Mouse (Mus musculus) kidney, adult 2 months (tissue): ENCODE data around the gene Hspbap1. TPM values are rescaled to one million over a fixed set of nuclear protein-coding genes. Genes with fewer than 3 reads are reported as not detected.
A peak's percentile ranks its signal among the peaks of the same experiment; 100 is the strongest.

Source experiments
- DNase-seq: peaks from one replicate; pipeline ENCODE4 v3.0.0; 2021
- H3K27ac ChIP-seq: fragments of 200-500 bp; 2 replicates; pipeline ENCODE4 v1.5.1; 2012; ENCODE audit warnings: low read depth, low read length, control low read depth, inconsistent platforms; ENCODE audit not compliant: insufficient read depth
- H3K27me3 ChIP-seq: fragments of 200-500 bp; replicated peaks from 2 replicates; pipeline ENCODE4 v1.6.1; 2012; ENCODE audit warnings: mild to moderate bottlenecking, moderate library complexity, low read length, inconsistent platforms; ENCODE audit not compliant: control insufficient read depth, insufficient read depth
- H3K36me3 ChIP-seq: fragments of 200-500 bp; 2 replicates; pipeline ENCODE4 v1.6.1; 2012; ENCODE audit warnings: mild to moderate bottlenecking, moderate library complexity, low read length, inconsistent platforms; ENCODE audit not compliant: control insufficient read depth, insufficient read depth
- H3K4me1 ChIP-seq: fragments of 200-500 bp; 2 replicates; pipeline ENCODE4 v1.6.1; 2011; ENCODE audit warnings: low read length; ENCODE audit not compliant: control insufficient read depth, insufficient read depth
- H3K4me3 ChIP-seq: fragments of 200-500 bp; 2 replicates; pipeline ENCODE4 v1.5.1; 2011; ENCODE audit warnings: mild to moderate bottlenecking, low read depth, low read length, control low read depth; ENCODE audit not compliant: insufficient read depth
- CTCF ChIP-seq: fragments of 200-500 bp; conservative IDR thresholded peaks from 2 replicates; pipeline ENCODE4 v1.5.1; 2011; ENCODE audit warnings: low read depth, mild to moderate bottlenecking, control low read depth, low read length, moderate library complexity, mixed read lengths; ENCODE audit not compliant: insufficient read depth, insufficient read length
- POLR2A ChIP-seq: fragments of 200-500 bp; IDR thresholded peaks from one replicate; pipeline ENCODE4 v1.6.1; 2011; ENCODE audit warnings: low read depth, low read length, control low read depth
- WGBS: fragments of 180-500 bp; shearing (Covaris S2); methylation state at CpG from one replicate; pipeline ENCODE4 v1.1.7; 2018; 5-methylcytosine and 5-hydroxymethylcytosine counted together
- polyA plus RNA-seq: library from polyadenylated mRNA; depleted of rRNA; stranded (reverse); fragments of >200 nt; gene quantifications from 2 replicates; pipeline ENCODE4 v1.2.3, GENCODE M21; 2012; rRNA removed

The Hspbap1 gene
- polyA plus RNA-seq = 6.2 and 7.0 TPM in 2 replicates

- Histone ChIP-seq H3K4me1 (peaks cover 9% of the 10 kb centered on the region), H3K36me3 (no peaks in the 10 kb centered on the region), H3K4me3 (peak within 1 kb of the TSS; percentile 69), H3K27ac (peak within 1 kb of the TSS; percentile 66), H3K27me3 (no peaks in the 10 kb centered on the region)
- DNase-seq = peak; percentile 95
- TF ChIP-seq POLR2A (peak; percentile 28), CTCF (no peak)
- WGBS = under 1% methylated on average over 51 of the region's 51 CpGs
These were observed at the start of gene Hspbap1 for GRCm38 (mm10) chr16:35769878-35770657. Gene Hspbap1, plus strand, starts transcription at chr16:35770375.

GRCm38 (mm10) chr16:35724561-35724960 lies 45.6 kb upstream of the Hspbap1 start:
- Histone ChIP-seq H3K27ac (no peak overlapping the region), H3K4me1 (no peaks in the 10 kb centered on the region), H3K4me3 (no peak overlapping the region), H3K36me3 (no peaks in the 10 kb centered on the region; the same call in 1 of the 2 replicates), H3K27me3 (no peaks in the 10 kb centered on the region)
- TF ChIP-seq CTCF (no peak), POLR2A (no peak)
- DNase-seq = no peak
- WGBS = 80% methylated on average over 6 of the region's 6 CpGs

GRCm38 (mm10) chr16:35726601-35727000 lies 43.6 kb upstream of the Hspbap1 start:
- TF ChIP-seq CTCF (no peak), POLR2A (no peak)
- no peak for DNase-seq
- Histone ChIP-seq H3K27ac (no peak overlapping the region), H3K36me3 (no peaks in the 10 kb centered on the region; the same call in 1 of the 2 replicates), H3K4me3 (no peak overlapping the region), H3K4me1 (no peaks in the 10 kb centered on the region), H3K27me3 (no peaks in the 10 kb centered on the region)
- 85% methylated on average over 2 of the region's 2 CpGs for WGBS

DNA sequence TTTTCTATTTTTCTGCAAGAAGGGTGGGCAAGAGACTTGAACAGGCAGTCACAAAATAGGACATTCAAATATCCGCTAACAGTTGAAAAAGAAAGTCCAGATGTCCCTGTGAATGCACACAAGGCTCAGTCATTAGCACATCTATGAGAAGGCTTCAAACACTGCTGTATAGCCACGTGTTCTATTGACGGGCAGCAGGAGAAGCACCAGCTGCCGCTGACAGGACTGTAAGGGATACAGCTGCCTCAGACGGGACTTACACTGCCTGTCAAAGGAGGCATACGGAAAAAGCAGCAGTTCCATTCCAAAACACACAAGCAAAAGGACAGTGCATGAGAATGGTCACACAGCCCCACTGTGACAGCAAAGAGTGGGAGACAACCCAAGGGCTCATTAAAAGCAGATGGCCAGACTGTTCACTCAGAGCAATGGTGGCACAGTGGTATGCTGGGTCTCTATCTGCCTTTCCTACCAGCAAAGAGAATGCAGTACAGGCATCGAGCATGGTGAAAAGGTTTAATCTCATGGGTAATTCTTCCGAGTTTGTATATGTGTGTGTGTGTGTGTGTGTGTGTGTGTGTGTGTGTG lies 40.9 kb upstream of the Hspbap1 start:
- no peak for TF ChIP-seq CTCF
- no peak for TF ChIP-seq POLR2A
- DNase-seq = no peak
- H3K27me3 ChIP-seq = no peaks in the 10 kb centered on the region
- H3K4me3 ChIP-seq = no peak overlapping the region
- H3K4me1 ChIP-seq = no peaks in the 10 kb centered on the region
- no peaks in the 10 kb centered on the region; the same call in 1 of the 2 replicates for H3K36me3 ChIP-seq
- H3K27ac ChIP-seq = no peak overlapping the region
- WGBS = 73% methylated on average over 8 of the region's 8 CpGs

GRCm38 (mm10) chr16:35732096-35732495 lies 38.1 kb upstream of the Hspbap1 start:
- WGBS = 88% methylated on average over 7 of the region's 7 CpGs
- TF ChIP-seq CTCF (no peak), POLR2A (no peak)
- no peaks in the 10 kb centered on the region for H3K27me3 ChIP-seq
- DNase-seq = no peak
- no peaks in the 10 kb centered on the region for H3K4me1 ChIP-seq
- no peak overlapping the region for H3K27ac ChIP-seq
- no peaks in the 10 kb centered on the region; the same call in 1 of the 2 replicates for H3K36me3 ChIP-seq
- no peak overlapping the region for H3K4me3 ChIP-seq

GRCm38 (mm10) chr16:35734038-35734437 lies 36.1 kb upstream of the Hspbap1 start:
- no peaks in the 10 kb centered on the region for H3K36me3 ChIP-seq
- DNase-seq = peak; percentile 65
- H3K4me3 ChIP-seq = no peak overlapping the region
- H3K27me3 ChIP-seq = no peaks in the 10 kb centered on the region
- no peak overlapping the region for H3K27ac ChIP-seq
- TF ChIP-seq CTCF = peak; percentile 94
- no peak for TF ChIP-seq POLR2A
- WGBS = 24% methylated on average over 6 of the region's 6 CpGs
- no peaks in the 10 kb centered on the region for H3K4me1 ChIP-seq

DNA sequence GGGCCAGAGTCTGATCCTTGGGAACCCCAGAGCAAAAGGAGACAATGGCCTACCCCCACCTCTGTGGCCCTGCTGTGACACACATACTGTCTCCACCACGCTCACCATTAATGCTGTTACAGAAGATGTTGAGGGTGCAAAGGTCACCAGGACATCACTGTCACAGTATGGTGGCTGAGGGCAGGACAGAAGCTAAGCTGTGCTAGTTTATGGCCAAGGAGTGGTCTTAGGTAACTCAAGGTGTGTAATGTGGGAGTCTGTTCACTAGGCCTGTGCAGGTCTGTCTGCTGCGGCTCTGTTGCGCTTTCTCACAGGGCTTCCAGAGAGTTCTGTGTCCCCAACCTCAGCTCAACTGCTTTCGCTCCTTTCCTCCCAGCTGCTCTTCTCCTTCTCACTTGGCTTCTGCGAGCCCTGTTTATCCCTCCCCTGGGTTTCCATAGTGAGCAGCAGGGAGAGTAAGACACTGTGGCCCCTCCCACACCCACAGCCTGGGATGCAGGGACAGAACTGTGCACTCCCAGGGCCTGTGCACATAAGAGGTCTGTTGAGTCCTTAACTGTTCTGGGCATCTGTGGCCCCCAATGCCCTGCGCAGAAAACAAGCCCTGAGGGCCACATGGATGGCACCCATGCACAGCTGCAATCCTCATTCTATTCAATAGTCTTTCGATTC lies 31.9 kb upstream of the Hspbap1 start:
- Histone ChIP-seq H3K27ac (no peak overlapping the region), H3K4me1 (no peaks in the 10 kb centered on the region), H3K36me3 (no peaks in the 10 kb centered on the region), H3K27me3 (no peaks in the 10 kb centered on the region), H3K4me3 (no peak overlapping the region)
- no peak for TF ChIP-seq POLR2A
- no peak for TF ChIP-seq CTCF
- no peak for DNase-seq
- WGBS = 85% methylated on average over 7 of the region's 7 CpGs
